Mouse (Mus musculus) right cerebral cortex, adult 18-20 months (tissue): ENCODE data around the gene Rbp7.
"Not testable (repeated sequence)": the region's sequence is repeated elsewhere in the genome, so short reads cannot be mapped to it uniquely, and the experiment has no call there.

Experiments
- DNase-seq: peaks from one replicate; pipeline ENCODE4 v3.0.0; 2022; ENCODE audit warnings: mixed read lengths

Rbp7 gene

DNA sequence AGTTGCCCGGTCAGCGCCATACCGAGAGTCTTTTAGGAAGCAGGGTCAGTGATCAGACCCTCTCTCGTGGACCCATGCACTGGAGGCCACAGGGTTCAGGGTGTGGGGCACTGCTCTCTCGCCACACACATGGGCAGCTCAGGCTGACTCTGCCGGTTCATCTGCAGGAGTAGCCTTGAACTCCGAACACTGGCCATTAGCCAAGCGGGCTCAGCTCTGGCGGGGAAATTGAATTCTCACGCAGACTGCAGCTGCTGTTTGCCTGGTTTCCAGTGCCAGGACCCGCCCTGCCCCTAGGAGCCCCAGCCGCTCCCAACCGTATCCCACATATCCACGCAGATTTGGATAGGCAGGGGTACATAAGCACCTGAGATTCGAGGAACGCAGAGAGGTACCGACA, 515 bp downstream of the Rbp7 start:
- no peak for DNase-seq

DNA sequence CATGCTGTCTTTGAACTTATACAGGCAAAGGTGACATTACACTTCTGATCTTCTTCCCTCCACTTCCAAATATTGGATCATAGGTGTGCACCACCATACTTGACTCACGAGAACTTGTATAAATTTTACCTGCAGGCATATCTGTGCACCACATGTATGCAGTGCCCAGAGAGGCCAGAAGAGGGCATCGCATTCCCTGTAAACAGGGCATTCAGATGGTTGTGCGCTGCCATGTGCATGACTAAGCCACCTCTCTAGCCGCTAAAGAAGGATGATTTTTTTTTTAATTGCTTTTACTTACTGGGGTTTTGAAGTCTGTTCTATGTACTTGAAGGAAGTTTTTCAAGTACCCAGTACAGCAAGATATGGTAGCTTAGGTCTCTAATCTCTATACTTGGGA, 1.1 kb downstream of the Rbp7 start:
- DNase-seq = no peak

GRCm38 (mm10) chr4:149450636-149451035, 4.1 kb downstream of the Rbp7 start:
- no peak for DNase-seq

DNA sequence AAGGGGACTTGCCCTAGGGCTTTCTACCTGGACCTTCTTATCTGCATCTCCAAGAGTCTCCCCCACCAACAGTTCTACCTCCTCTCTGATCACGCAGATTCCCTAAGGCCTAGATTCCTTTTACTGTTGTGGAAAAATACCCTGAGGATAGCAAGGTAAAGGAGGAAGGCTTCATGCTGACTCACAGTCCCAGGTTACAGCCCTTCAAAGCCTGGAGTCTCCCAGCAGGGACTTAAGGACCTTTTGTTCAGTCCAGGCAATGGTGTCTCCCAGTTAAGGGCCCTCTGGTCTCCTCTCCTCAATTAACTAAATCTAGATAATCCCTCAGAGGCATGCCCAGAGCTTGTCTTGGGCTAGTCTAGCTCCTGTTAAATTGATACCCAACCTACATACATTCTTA, 8.5 kb downstream of the Rbp7 start:
- no peak for DNase-seq

DNA sequence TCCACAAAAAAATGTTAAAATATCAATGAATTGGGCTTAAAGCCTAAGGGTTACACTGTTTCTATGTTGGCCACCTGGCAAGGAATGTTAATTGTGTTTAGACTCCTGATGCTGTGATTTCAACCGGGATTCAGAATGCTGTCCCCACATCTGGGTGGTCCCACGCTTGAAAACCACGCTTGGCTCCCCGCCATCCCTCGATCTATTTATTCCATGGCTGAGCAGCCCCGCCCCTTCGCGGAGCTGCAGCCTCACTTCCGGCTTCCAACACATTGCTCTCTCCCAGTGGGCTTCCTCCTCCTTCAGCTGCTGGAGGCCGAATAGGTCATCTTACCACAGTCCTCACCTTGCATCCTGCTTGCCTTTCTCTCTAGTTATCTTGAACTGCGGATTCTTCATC, 8.9 kb downstream of the Rbp7 start:
- no peak for DNase-seq

- peak; percentile 90 for DNase-seq
These were observed 9.6 kb downstream of the Rbp7 start for GRCm38 (mm10) chr4:149444964-149445701.

DNA sequence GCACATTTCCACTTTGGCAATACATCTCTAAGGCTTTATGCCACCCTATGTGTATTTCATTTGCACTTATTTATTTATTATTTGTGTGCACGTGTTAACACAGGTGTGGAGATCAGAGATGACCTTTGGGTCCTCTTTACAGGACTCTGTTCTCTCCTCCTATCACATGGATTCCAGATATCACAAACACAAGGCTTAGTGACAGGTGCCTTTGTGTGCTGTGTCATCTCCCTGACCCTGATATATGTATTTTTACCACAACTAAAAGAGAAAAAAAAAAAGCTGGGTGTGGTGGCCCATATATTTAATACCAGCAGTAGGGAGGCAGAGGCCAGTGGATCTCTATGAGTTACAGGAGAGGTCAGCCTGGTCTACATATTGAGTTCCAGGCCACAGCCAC, 10.3 kb downstream of the Rbp7 start:
- DNase-seq = no peak

- no peak for DNase-seq
These were observed 12.3 kb downstream of the Rbp7 start for GRCm38 (mm10) chr4:149442436-149442835.

GRCm38 (mm10) chr4:149440576-149440975, 14.2 kb downstream of the Rbp7 start:
- DNase-seq = no peak

- not testable (repeated sequence) for DNase-seq
These were observed 22.9 kb downstream of the Rbp7 start for GRCm38 (mm10) chr4:149431887-149432286.

DNA sequence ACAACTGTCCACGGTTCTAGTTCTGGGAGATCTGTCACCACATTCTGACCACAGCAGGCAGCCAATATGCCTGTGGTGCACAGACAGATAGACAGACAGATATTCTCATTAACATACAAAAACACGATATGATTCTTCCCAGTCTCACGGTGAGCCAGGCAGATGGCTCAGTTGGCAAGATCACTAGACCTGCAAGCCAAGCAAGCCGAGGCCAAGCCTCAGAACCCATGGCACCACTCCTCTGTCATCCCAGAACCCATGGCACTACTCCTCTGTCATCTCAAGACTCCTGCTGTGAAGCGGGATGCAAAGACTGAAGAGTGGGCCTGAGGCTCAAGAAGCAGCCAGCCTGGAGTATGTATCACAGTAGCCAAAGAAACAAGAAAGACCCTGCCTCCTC, 25.2 kb downstream of the Rbp7 start:
- no peak for DNase-seq

DNA sequence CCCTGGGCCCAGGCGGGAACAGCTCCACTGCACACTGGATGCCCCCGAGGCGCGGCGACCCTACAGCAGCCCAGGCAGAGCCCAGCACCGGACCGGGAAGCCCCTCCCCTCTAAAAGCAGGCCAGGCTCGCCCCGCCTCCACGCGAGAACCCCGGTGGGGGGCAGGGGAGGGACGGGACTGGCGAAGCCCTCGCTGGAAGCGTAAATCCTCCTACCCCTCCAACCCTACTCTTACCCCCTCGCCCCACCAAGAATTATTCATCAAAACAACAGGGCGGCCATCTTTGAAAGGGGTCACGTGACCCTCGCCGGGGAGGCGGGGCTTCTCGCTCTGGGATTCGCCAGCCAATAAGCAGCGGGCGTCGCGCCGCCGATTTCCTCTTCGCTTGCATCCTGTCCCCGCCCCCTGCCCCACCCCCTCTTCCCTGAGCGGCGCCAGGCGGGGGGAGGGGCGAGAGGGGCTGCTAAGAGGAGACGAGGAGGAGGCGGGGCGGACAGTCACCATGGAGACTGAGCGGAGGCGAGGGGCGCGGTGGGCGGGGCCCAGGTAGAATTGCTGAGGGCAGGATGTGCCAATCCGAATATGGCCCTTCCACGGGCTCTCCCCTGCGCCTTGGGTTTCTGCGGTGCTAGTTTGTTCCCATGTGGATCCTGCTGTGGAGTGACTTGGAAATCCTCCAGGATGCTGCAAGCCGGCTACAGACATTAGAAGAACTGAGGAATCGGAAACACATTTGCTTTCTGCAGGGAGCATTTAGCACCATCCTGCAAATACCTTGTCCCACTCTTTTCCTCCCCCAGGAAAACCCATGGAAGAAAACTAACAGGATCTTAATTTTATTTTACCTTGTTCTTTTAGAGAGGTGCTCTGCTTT, 28.2 kb downstream of the Rbp7 start, which contains the start of gene Ube4b:
Gene Ube4b (minus strand): TSS at position 425 of the 875 bp plus-strand sequence.
- DNase-seq = peak; percentile 98

DNA sequence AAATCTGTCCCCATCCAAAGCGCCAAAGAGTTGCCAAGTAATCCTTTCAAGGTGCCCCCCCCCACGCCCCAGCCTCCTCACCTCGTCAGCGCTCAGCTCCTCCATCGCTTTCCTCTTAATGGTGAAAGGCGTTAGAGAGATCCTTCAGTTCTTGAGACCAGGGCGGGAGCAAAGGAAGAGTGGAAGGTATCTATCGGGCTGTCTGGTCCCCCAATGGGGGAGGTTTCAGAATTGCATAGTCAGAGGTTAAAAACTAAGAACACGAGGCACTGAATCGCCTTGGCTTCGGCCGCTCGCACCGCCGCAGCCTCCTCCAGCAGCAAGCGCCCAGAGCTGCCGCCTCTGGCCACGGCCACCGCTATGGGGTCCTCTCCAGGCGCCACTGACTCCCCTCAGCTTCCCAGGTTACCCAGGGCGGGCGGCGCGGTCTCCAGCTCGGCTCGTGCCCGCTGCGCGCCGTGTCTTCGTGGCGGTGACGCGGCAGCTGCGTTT, 28.9 kb downstream of the Rbp7 start:
- peak; percentile 39 for DNase-seq

DNA sequence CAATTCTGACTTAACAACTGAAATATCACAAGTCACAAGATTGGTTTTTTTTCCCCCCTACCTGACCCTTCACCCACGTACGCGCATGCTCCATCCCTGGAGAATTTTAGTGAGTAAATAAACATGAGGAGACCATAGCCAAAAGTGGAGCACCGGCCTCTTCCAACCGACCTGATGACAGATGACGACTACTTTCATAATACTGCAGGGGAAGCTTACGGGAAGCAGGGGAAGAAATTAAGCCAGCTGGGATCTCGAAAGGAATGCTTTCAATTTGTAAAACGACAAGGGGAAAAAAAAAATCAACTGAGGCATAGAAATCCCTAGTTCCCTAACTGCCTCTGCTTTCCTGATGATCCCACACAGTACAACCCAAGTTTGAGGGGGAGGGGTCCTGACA, 30.0 kb downstream of the Rbp7 start:
- DNase-seq = no peak

DNA sequence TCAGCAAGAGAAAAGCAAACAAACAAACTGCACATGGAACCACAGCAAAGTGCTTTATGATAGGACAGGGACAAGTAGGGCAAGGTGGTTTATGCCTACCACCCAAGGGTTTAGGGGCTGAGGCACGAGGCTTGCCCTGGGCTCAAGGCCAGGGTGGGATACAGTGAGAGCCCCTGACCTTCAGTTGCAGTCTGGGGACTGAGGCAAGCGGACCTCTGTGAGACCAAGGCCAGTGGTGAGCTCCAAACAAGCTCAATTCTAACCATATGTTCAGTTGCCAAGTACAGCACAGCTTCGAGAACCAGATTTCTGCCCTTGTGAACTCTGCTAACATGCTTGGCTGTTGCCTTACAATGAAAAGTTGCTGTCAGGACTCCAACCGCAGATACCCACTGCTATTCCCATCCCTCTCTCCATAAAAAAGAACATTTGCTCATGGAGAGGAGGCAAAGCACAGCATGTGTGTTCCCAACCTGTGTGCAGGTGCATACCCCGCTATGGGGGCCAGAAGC, 36.9 kb downstream of the Rbp7 start:
- DNase-seq = no peak

- no peak for DNase-seq
These were observed 37.8 kb downstream of the Rbp7 start for GRCm38 (mm10) chr4:149416986-149417385.

DNA sequence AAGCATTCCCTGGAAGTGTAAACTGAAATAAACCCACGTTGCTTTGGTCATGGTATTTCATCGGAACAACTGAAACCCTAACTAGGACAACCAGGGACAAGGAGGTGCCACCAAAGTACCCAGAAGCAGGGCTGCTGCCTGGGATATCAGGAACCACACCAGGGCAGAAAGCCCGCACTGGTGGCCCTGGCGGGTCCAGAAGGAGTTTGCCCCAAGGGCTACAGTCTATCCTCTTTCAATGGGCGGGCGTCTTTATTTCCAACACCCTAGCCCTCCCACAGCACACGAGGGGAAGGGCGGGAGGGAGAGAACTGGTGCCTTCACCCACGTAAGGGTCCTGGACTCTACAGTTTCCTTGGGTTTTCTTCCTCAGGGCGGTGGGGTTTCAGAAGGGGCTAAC, 38.4 kb downstream of the Rbp7 start:
- no peak for DNase-seq

GRCm38 (mm10) chr4:149415651-149416169, 39.1 kb downstream of the Rbp7 start:
- DNase-seq = no peak

- DNase-seq = no peak
These were observed 40.5 kb downstream of the Rbp7 start for GRCm38 (mm10) chr4:149414259-149414658.

DNA sequence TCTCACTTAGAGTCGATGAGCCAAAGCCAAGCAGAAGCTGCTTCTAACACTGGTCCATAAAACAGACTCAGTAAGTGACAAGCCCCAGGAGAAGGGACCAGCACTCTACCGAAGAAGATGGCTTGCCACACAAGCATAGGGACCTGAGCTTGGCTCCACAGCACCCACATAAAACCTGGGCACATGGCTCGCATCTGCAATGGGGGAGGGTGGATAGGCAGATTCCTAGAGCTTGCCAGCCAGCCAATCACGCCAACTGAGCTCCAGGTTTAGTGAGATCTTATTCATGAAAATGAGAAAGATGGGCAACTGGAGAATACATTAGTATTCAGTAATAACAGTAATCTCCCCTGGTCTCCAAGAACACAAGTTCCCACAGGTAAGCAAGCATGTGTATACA, 45.0 kb downstream of the Rbp7 start:
- no peak for DNase-seq

DNA sequence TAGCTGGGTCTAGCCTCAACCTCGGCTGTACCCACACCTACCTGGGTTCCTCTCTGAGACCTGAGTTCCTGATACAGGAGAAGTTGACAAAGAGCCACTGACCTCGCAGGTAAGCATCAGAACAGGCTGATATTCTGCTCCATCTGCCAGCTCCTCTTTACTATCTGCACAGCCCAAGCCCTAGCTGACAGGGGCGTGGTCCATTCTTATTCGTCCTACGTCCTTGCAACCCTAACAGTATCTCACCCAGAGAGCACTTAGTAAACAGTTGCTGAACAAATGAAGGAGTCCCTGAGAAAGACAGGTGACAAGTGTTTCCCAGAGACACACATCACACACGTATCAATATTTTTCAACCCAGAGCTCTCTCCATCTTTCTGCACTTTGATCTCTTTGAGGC, 46.4 kb downstream of the Rbp7 start:
- no peak for DNase-seq

GRCm38 (mm10) chr4:149407461-149407860, 47.3 kb downstream of the Rbp7 start:
- no peak for DNase-seq

DNA sequence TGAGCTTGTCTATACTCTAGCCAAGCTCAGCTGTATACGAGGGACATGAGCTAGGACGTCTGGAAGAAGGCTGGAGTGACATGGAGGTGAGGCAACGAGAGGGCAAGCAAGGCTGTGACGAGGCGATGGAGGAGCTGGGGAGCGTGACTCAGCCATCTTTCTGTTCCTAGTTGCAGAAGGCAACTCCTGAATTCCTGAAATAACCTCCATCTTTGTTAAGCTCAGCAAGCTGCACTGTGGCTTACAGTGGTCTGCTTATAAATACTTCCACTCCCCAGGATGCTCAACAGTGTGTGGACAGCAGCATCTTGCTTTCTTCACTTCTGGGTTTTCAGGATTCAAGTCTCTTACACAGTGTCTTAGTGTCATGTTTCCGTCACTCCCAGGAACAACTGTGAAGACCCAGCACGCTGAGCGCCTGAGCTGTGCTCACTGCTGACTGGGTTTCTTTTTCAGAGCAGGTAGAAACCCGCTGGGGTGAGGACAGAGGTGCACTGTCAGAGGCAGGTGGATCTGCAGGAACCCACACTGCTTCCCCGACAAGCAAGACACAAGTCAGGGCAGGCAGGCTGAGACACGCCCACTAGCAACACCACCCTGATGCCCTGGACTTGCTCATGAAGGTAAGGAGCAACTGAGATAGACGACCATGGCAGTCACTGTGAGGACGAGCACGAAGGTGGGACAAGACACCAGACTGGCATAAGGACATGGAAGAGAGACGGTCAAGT, 48.9 kb downstream of the Rbp7 start:
- no peak for DNase-seq
